Mouse (Mus musculus): ENCODE measurements around the gene Zkscan14.

Zkscan14 gene

GRCm38 (mm10) chr5:145202446-145202845 lies 778 bp upstream of the Zkscan14 start:
- no peak for DNase-seq (ENCODE audit: low spot score)

GRCm38 (mm10) chr5:145200387-145200786 lies 1.3 kb downstream of the Zkscan14 start:
- no peak for DNase-seq (ENCODE audit: low spot score)

- DNase-seq (ENCODE audit: low spot score): no peak
Measured at GRCm38 (mm10) chr5:145191962-145192361, 9.7 kb downstream of the Zkscan14 start, which contains the start of gene Atp5j2. Gene Atp5j2 (minus strand): TSS chr5:145192062.

GRCm38 (mm10) chr5:145190875-145191798 lies 10.5 kb downstream of the Zkscan14 start:
- DNase-seq (ENCODE audit: low spot score): peak; percentile 80

- no peak for DNase-seq (ENCODE audit: low spot score)
Measured at GRCm38 (mm10) chr5:145190373-145190772, 11.3 kb downstream of the Zkscan14 start.

- no peak for DNase-seq (ENCODE audit: low spot score)
Measured at GRCm38 (mm10) chr5:145189416-145189815, 12.3 kb downstream of the Zkscan14 start.

- no peak for DNase-seq (ENCODE audit: low spot score)
Measured at GRCm38 (mm10) chr5:145185244-145185643, 16.4 kb downstream of the Zkscan14 start.

GRCm38 (mm10) chr5:145178461-145178980 lies 23.1 kb downstream of the Zkscan14 start:
- DNase-seq (ENCODE audit: low spot score): no peak

- DNase-seq (ENCODE audit: low spot score): no peak
Measured at GRCm38 (mm10) chr5:145167306-145167661, 34.4 kb downstream of the Zkscan14 start.

GRCm38 (mm10) chr5:145166536-145167305 lies 34.9 kb downstream of the Zkscan14 start, which contains the start of the genes Ptcd1 and Cpsf4:
Gene Ptcd1 (minus strand): TSS chr5:145167108.
Gene Cpsf4 (plus strand): TSS chr5:145167213.
- DNase-seq (ENCODE audit: low spot score): peak; percentile 97

- DNase-seq (ENCODE audit: low spot score): no peak
Measured at GRCm38 (mm10) chr5:145165184-145165583, 36.5 kb downstream of the Zkscan14 start.

GRCm38 (mm10) chr5:145164710-145165109 lies 37.0 kb downstream of the Zkscan14 start:
- no peak for DNase-seq (ENCODE audit: low spot score)

- DNase-seq (ENCODE audit: low spot score): no peak
Measured at GRCm38 (mm10) chr5:145161361-145161760, 40.3 kb downstream of the Zkscan14 start.

- DNase-seq (ENCODE audit: low spot score): no peak
Measured at GRCm38 (mm10) chr5:145152690-145153089, 49.0 kb downstream of the Zkscan14 start.

GRCm38 (mm10) chr5:145149294-145149693 lies 52.4 kb downstream of the Zkscan14 start:
- DNase-seq (ENCODE audit: low spot score): no peak

- DNase-seq (ENCODE audit: low spot score): no peak
Measured at GRCm38 (mm10) chr5:145147748-145148147, 53.9 kb downstream of the Zkscan14 start.

Data from ovary, adult 18-20 months (tissue).